Mouse (Mus musculus) lung, postnatal 0 days (tissue): ENCODE data around the gene Arpc5l.

ENCODE experiments used
- CTCF ChIP-seq: IDR thresholded peaks from 2 replicates; pipeline ENCODE4 v1.5.1; 2016; ENCODE audit warnings: antibody characterized with exemption, mild to moderate bottlenecking
- EP300 ChIP-seq: IDR thresholded peaks from 2 replicates; pipeline ENCODE4 v1.6.1; 2016; ENCODE audit warnings: antibody characterized with exemption, mild to moderate bottlenecking, control low read depth

DNA sequence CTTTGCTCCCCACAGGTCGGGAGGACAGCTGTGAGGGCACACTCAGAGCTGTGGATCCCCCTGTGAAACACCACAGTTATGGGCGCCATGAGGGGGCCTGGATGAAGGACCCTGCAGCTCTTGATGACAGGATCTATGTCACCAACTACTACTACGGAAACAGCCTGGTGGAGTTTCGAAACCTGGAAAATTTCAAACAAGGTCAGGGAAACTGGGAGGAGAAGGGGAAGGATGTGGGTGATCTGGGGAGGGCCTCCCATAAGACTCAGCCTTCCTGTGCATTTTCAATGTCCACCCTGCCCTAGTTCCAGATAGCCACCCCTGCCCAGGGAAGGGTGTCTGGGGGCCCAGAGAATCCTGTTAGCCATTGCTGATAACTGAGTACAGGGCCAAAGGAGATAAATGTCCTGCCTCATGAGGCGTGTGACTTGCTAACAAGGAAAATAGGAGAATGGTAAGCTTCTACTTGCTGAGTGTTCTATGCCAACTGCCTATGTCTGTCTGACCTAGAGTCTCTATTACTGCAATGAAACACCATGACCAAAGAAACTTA, 47.4 kb upstream of the Arpc5l start:
- TF ChIP-seq CTCF (no peak), EP300 (no peak)
